Mouse (Mus musculus) cerebellum, adult 2 months (tissue): Measurements from ENCODE around the gene Angptl1. TPM values are rescaled to one million over a fixed set of nuclear protein-coding genes. Genes with fewer than 3 reads are reported as not detected.

Experiments used
- DNase-seq, 2 experiments: peaks; one replicate each; pipeline ENCODE4 v3.0.0; 2021
- H3K27ac ChIP-seq: fragments of 200-500 bp; 2 replicates; pipeline ENCODE4 v1.5.1; 2012; ENCODE audit warnings: low read length, control low read depth, inconsistent platforms; ENCODE audit not compliant: insufficient read depth
- H3K27me3 ChIP-seq: fragments of 200-500 bp; 2 replicates; pipeline ENCODE4 v1.6.1; 2012; ENCODE audit warnings: inconsistent platforms, mild to moderate bottlenecking, low read length, moderate library complexity; ENCODE audit not compliant: control insufficient read depth, insufficient read depth
- H3K4me1 ChIP-seq: fragments of 200-500 bp; 2 replicates; pipeline ENCODE4 v1.6.1; 2011; ENCODE audit warnings: low read length; ENCODE audit not compliant: control insufficient read depth, insufficient read depth
- H3K4me3 ChIP-seq: fragments of 200-500 bp; replicated peaks from 2 replicates; pipeline ENCODE3; 2011; ENCODE audit warnings: mild to moderate bottlenecking, low read depth, low read length, control low read depth; ENCODE audit not compliant: insufficient read depth
- CTCF ChIP-seq: fragments of 200-500 bp; IDR thresholded peaks from 2 replicates; pipeline ENCODE4 v1.5.1; 2011; ENCODE audit warnings: low read depth, mild to moderate bottlenecking, control low read depth, low read length, moderate library complexity, borderline replicate concordance; ENCODE audit not compliant: insufficient read depth
- POLR2A ChIP-seq: fragments of 200-500 bp; IDR thresholded peaks from 2 replicates; pipeline ENCODE4 v1.6.1; 2011; ENCODE audit warnings: low read length, control low read depth, borderline replicate concordance; ENCODE audit not compliant: insufficient read depth
- WGBS: fragments of 180-500 bp; shearing (Covaris S2); methylation state at CpG from one replicate; pipeline ENCODE4 v1.1.7; 2018; 5-methylcytosine and 5-hydroxymethylcytosine counted together
- polyA plus RNA-seq: library from polyadenylated mRNA; depleted of rRNA; stranded (reverse); fragments of >200 nt; gene quantifications from 2 replicates; pipeline ENCODE4 v1.2.3, GENCODE M21; 2012; rRNA removed

The Angptl1 gene
- polyA plus RNA-seq, 1 experiment, result 0.28 TPM

GRCm38 (mm10) chr1:156885879-156886278 is 47.5 kb downstream of the Angptl1 start:
- no peak for DNase-seq
- H3K27ac ChIP-seq, result no peak overlapping the region
- no peaks in the 10 kb centered on the region for H3K27me3 ChIP-seq
- no peak for TF ChIP-seq POLR2A
- TF ChIP-seq CTCF, result no peak
- H3K4me1 ChIP-seq, result no peaks in the 10 kb centered on the region
- 93% methylated on average over 2 of the region's 2 CpGs for WGBS
- no peak overlapping the region for H3K4me3 ChIP-seq

- DNase-seq, result no peak
- Histone ChIP-seq H3K4me3 (no peak overlapping the region), H3K27ac (no peak overlapping the region), H3K4me1 (no peaks in the 10 kb centered on the region), H3K27me3 (no peaks in the 10 kb centered on the region)
- 92% methylated on average over 4 of the region's 4 CpGs for WGBS
- TF ChIP-seq POLR2A, result no peak
- TF ChIP-seq CTCF, result no peak
These were observed 50.5 kb downstream of the Angptl1 start for GRCm38 (mm10) chr1:156888830-156889229.

- Histone ChIP-seq H3K4me1 (no peaks in the 10 kb centered on the region), H3K27ac (no peak overlapping the region), H3K27me3 (no peaks in the 10 kb centered on the region), H3K4me3 (no peak overlapping the region)
- DNase-seq, result no peak
- no peak for TF ChIP-seq CTCF
- TF ChIP-seq POLR2A, result no peak
- WGBS, result 97% methylated on average over 4 of the region's 4 CpGs
These were observed 53.2 kb downstream of the Angptl1 start for GRCm38 (mm10) chr1:156891561-156891960.

GRCm38 (mm10) chr1:156901689-156902088 is 63.3 kb downstream of the Angptl1 start:
- 93% methylated on average over 6 of the region's 6 CpGs for WGBS
- DNase-seq, result no peak
- Histone ChIP-seq H3K27me3 (no peaks in the 10 kb centered on the region), H3K27ac (no peak overlapping the region), H3K4me1 (no peaks in the 10 kb centered on the region), H3K4me3 (no peak overlapping the region)
- TF ChIP-seq CTCF (no peak), POLR2A (no peak)

- 94% methylated on average over 3 of the region's 3 CpGs for WGBS
- H3K27ac ChIP-seq, result no peak overlapping the region
- DNase-seq, result no peak
- TF ChIP-seq POLR2A (no peak), CTCF (no peak)
- no peaks in the 10 kb centered on the region for H3K27me3 ChIP-seq
- no peak overlapping the region for H3K4me3 ChIP-seq
- H3K4me1 ChIP-seq, result no peaks in the 10 kb centered on the region
These were observed 65.5 kb downstream of the Angptl1 start for GRCm38 (mm10) chr1:156903899-156904298.

GRCm38 (mm10) chr1:156905660-156906059 is 67.3 kb downstream of the Angptl1 start:
- no peak overlapping the region for H3K27ac ChIP-seq
- no peak for DNase-seq
- 86% methylated on average over 2 of the region's 2 CpGs for WGBS
- no peaks in the 10 kb centered on the region for H3K27me3 ChIP-seq
- TF ChIP-seq POLR2A (no peak), CTCF (no peak)
- H3K4me1 ChIP-seq, result no peaks in the 10 kb centered on the region
- no peak overlapping the region for H3K4me3 ChIP-seq

GRCm38 (mm10) chr1:156909265-156909664 is 70.9 kb downstream of the Angptl1 start:
- no peak for DNase-seq
- no peaks in the 10 kb centered on the region for H3K4me1 ChIP-seq
- 96% methylated on average over 4 of the region's 4 CpGs for WGBS
- H3K4me3 ChIP-seq, result no peak overlapping the region
- TF ChIP-seq POLR2A, result no peak
- no peak for TF ChIP-seq CTCF
- H3K27ac ChIP-seq, result no peak overlapping the region
- no peaks in the 10 kb centered on the region for H3K27me3 ChIP-seq

- H3K4me3 ChIP-seq, result no peak overlapping the region
- no peak overlapping the region for H3K27ac ChIP-seq
- no peak for DNase-seq
- H3K4me1 ChIP-seq, result no peaks in the 10 kb centered on the region
- TF ChIP-seq CTCF, result no peak
- TF ChIP-seq POLR2A, result no peak
- H3K27me3 ChIP-seq, result no peaks in the 10 kb centered on the region
These were observed 71.5 kb downstream of the Angptl1 start for GRCm38 (mm10) chr1:156909866-156910265.

Other genes starting within 250 kb of the Angptl1 start
- 6.1 and 6.5 TPM in 2 replicates for gene Tor3a, start 164.2 kb upstream of the Angptl1 start, polyA plus RNA-seq
- 47.0 and 48.8 TPM in 2 replicates for gene Fam20b, start 119.5 kb upstream of the Angptl1 start, polyA plus RNA-seq
- gene Ralgps2, start 101.1 kb downstream of the Angptl1 start, polyA plus RNA-seq, result 19.9 and 20.3 TPM in 2 replicates